Mouse (Mus musculus) C3H10T1/2 (cell line): ENCODE results near the gene Vps18. TPM values are rescaled to one million over a fixed set of nuclear protein-coding genes. Genes with fewer than 3 reads are reported as not detected.

Experiments
- polyA plus RNA-seq, 2 experiments: library from polyadenylated mRNA; unstranded; fragments of >200 nt; fragmentation: generic; extraction: Trizol; gene quantifications; one replicate each; pipeline ENCODE4 v1.2.1; 2012; ENCODE audit warnings: missing spikeins in 2 of 2

Gene Vps18
- 10 to 100 TPM; 10.5 to 23.7 TPM for polyA plus RNA-seq

DNA sequence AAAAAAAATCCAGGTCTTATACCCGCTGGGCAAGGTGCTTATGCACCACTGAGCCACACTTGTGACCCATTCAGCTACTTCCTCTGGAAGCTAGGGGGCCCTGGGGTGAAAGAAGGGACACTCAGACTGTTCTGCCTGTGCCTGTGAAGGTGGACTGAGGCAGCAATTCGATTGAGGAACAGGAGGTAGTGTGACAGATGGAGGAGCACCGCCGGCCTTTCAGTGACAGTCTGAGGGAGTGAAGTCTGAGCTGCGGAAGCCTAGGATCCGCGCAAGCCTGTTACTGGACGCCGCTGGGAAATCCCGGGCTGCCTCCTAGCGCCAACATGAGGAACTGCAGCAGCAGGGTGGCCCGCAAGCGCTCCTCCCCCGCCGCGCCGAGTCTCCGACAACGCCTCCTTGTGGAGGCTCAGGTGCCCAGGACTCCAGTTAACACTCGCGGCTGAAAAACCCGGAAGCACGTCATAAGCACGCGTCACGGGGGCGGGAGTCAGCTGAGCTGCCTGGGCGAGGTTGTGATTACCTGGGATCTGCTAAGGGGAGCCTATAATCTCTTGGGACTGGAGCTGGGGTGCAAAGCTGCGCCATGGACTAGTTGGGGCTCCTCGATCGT lies at the start of gene Vps18:
Vps18 (plus strand) TSS at position 471 of the 613 bp plus-strand sequence.

DNA sequence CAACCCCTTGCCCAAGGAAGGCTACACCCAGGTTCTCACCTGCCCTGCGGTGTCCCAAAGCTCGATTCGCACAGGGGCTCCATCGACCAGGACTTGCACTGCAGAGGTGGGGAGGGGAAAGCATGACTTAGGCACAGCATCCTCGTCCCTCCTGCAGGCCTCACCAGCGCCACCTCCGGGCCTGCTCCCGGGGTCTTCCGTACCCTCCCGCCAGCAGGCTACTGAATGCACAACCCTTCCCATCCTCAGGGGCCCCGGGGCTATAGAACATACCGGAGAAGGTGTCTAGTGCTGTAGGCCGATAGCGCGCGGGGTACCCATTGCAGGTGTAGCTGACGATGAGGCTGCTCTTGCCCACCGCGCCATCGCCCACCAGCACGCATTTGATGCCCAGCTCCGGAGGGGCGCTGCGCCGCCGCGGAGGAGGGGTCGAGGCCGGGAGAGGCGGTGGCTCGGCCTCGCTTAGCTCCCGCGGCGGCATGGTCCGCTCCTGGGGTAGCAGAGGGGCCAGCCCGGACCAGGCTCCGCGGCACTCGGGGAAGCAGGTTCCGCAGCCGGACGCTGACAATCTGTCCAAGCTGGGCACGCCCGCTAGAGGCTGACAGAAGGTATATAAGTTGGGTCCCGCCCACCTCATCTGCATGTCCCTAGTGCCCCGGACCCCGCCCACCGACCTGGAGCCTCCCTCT lies 17.8 kb upstream of the Vps18 start, which contains the start of gene Rhov:
Rhov (minus strand) TSS at position 630 of the 689 bp plus-strand sequence.

DNA sequence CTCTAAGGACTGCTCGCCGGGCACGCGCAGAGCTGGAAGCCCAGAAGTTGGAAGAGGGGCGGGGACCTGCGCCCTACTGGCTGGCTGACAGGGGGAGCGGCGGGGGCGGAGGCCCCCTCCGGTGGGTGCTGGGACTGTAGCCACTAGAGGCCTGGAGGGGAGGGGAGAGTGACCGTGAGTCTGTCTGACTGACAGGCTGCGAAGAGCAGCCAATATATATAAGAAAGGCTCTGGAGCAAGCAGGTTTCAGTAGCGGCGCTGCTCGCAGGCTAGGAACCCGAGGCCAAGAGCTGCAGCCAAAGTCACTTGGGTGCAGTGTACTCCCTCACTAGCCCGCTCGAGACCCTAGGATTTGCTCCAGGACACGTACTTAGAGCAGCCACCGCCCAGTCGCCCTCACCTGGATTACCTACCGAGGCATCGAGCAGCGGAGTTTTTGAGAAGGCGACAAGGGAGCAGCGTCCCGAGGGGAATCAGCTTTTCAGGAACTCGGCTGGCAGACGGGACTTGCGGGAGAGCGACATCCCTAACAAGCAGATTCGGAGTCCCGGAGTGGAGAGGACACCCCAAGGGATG lies 37.1 kb downstream of the Vps18 start, which contains the start of gene Dll4:
Dll4 (plus strand) TSS at position 217 of the 576 bp plus-strand sequence.

Other genes with a start within 250 kb of the Vps18 start
- gene Knl1, start 241.6 kb upstream of the Vps18 start, polyA plus RNA-seq, result under 1 TPM; 0.08 to 0.97 TPM
- 10 to 100 TPM in 1 of 2 experiments, 1 to 10 TPM in 1; 7.9 to 11.4 TPM for gene Rad51, start 175.9 kb upstream of the Vps18 start, polyA plus RNA-seq
- gene Rmdn3, start 131.7 kb upstream of the Vps18 start, polyA plus RNA-seq, result 10 to 100 TPM in 1 of 2 experiments, 1 to 10 TPM in 1; 3.1 to 12.0 TPM
- gene Gchfr, start 121.0 kb upstream of the Vps18 start, polyA plus RNA-seq, result 100 to 1,000 TPM; 127 to 204 TPM
- 1 to 10 TPM in 1 of 2 experiments, under 1 TPM in 1; 0.97 to 2.2 TPM for gene Gm14137, start 114.2 kb upstream of the Vps18 start, polyA plus RNA-seq
- 10 to 100 TPM; 26.7 to 32.6 TPM for gene Zfyve19, start 80.1 kb upstream of the Vps18 start, polyA plus RNA-seq
- gene Dnajc17, start 79.9 kb upstream of the Vps18 start, polyA plus RNA-seq, result 10 to 100 TPM in 1 of 2 experiments, 1 to 10 TPM in 1; 10.0 to 10.2 TPM
- gene Ppp1r14d, start 58.8 kb upstream of the Vps18 start, polyA plus RNA-seq, result not detected
- gene Spint1, start 51.4 kb upstream of the Vps18 start, polyA plus RNA-seq, result under 1 TPM; 0.01 to 0.38 TPM
- gene Rhov, start 17.5 kb upstream of the Vps18 start, polyA plus RNA-seq, result 1 to 10 TPM in 1 of 2 experiments, under 1 TPM in 1; 0.63 to 5.3 TPM
- not detected for gene Dll4, start 37.0 kb downstream of the Vps18 start, polyA plus RNA-seq
- 1 to 10 TPM; 4.9 to 10.0 TPM for gene Chac1, start 62.5 kb downstream of the Vps18 start, polyA plus RNA-seq
- 1 to 10 TPM in 1 of 2 experiments, under 1 TPM in 1; 0.41 to 4.5 TPM for gene Ino80, start 188.9 kb downstream of the Vps18 start, polyA plus RNA-seq